Mouse (Mus musculus): ENCODE data around the gene Renbp. TPM values are rescaled to one million over a fixed set of nuclear protein-coding genes. Genes with fewer than 3 reads are reported as not detected.

Renbp gene
- polyA plus RNA-seq, 1 experiment from 2014 or later: 13.3 TPM

DNA sequence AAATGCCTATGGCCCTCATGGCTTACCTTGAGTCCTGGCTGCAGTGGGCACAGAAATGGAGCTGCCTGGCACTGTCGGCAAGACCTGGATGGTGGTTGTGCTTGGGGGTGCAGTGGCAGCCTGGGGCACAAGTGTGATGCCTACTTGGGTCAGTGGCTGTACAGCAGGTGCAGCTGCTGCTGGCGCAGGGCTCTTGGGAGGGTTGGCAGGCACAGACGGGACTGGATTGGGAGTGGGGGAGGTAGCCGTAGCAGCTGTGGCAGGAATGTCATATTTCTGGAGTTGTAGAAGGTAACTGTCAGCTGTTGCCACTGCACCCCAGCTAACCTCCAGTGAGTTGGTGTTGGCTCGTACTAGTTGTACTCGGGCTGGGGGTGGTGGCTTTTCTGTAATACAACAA lies 24.3 kb upstream of the Renbp start:
- Histone ChIP-seq H3K27ac (replicated peaks) (no peak overlapping the region), H3K4me3 (no peak overlapping the region), H3K4me1 (replicated peaks) (no peaks in the 10 kb centered on the region), H3K4me2 (no peak overlapping the region), H3K36me3 (peaks cover 41% of the 10 kb centered on the region), H3K27me3 (no peaks in the 10 kb centered on the region), H3K9ac (no peak overlapping the region), H3K9me3 (no peaks in the 10 kb centered on the region)
- 87% methylated on average over 6 of the region's 6 CpGs for WGBS
- ATAC-seq (ENCODE audit: low FRiP score, low read depth): no peak

DNA sequence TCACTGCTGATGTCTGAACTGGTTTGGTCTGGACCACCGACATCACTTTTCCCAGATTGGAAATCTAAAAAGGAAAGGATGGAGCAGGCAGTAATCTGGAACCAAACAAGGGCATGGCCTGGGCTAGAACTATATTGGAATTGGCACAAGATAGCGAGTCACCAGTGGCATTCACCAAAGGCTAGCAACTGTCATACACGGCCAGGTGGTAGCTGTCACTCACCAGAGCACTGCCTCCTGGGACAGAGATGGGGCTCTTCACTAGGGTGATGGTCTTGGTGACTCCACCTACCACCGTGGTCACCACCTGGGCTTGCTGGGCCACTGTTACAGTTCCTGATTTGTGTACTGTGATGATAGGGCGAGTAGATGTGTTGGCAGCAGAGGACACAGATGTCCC lies 22.0 kb upstream of the Renbp start:
- Histone ChIP-seq H3K27me3 (no peaks in the 10 kb centered on the region), H3K4me2 (no peak overlapping the region), H3K9me3 (no peaks in the 10 kb centered on the region), H3K27ac (replicated peaks) (no peak overlapping the region), H3K9ac (no peak overlapping the region), H3K36me3 (peaks cover 31% of the 10 kb centered on the region), H3K4me1 (replicated peaks) (no peaks in the 10 kb centered on the region), H3K4me3 (no peak overlapping the region)
- ATAC-seq (ENCODE audit: low FRiP score, low read depth): no peak
- 87% methylated on average over 5 of the region's 5 CpGs for WGBS

DNA sequence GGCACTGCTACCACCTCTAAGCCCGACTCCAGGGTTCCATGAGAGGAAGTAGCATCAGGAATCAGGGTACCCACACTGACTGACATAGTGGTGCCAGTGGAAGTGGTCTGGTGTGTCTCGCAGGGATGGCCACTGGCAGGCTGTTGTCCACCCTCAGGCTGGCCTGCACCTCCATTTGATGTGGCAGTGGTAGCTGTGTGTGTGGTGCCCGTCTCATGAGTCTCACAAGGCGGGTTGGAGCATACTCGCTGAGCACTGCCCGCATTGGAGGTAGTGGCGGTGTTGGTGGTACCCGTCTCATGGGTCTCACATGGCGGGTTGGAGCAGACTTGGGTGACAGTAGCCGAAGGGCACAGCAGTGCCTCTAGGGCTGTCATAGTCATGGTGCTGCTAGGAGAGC lies 18.7 kb upstream of the Renbp start:
- no peak overlapping the region for H3K9ac ChIP-seq
- no peak overlapping the region for H3K27ac ChIP-seq (replicated peaks)
- no peaks in the 10 kb centered on the region for H3K27me3 ChIP-seq
- no peak overlapping the region for H3K4me2 ChIP-seq
- ATAC-seq (ENCODE audit: low FRiP score, low read depth): no peak
- no peak overlapping the region for H3K4me3 ChIP-seq
- no peaks in the 10 kb centered on the region for H3K9me3 ChIP-seq
- H3K36me3 ChIP-seq: peaks cover 45% of the 10 kb centered on the region
- H3K4me1 ChIP-seq (replicated peaks): no peaks in the 10 kb centered on the region
- WGBS: 92% methylated on average over 10 of the region's 10 CpGs

DNA sequence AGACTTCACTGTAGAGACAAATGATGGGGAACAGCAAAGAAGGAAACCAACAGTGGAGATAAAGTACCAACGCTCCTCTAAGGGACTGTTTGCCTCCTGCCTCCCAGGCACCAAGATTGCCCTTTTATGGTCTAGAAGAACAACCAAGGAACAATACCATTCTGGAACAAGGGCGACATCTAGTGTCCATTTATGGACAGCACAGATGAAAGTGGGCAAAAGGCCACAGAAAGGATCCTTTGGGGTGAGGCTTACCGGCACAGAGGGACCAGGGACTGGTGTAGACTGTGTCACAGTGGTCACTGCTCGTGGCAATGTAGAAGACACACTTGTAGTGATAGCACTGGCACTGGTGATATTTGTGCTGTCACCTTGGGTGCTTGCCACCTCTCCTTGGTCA lies 18.0 kb upstream of the Renbp start:
- 0 out of 2 replicates have a peak, but pooled peaks have one; percentile 47 for ATAC-seq (ENCODE audit: low FRiP score, low read depth)
- WGBS: 23% methylated on average over 4 of the region's 4 CpGs
- peaks cover 46% of the 10 kb centered on the region for H3K36me3 ChIP-seq
- H3K4me3 ChIP-seq: no peak overlapping the region
- H3K9ac ChIP-seq: no peak overlapping the region
- no peak overlapping the region for H3K4me2 ChIP-seq
- no peaks in the 10 kb centered on the region for H3K27me3 ChIP-seq
- H3K9me3 ChIP-seq: no peaks in the 10 kb centered on the region
- no peaks in the 10 kb centered on the region for H3K4me1 ChIP-seq (replicated peaks)
- no peak overlapping the region for H3K27ac ChIP-seq (replicated peaks)

DNA sequence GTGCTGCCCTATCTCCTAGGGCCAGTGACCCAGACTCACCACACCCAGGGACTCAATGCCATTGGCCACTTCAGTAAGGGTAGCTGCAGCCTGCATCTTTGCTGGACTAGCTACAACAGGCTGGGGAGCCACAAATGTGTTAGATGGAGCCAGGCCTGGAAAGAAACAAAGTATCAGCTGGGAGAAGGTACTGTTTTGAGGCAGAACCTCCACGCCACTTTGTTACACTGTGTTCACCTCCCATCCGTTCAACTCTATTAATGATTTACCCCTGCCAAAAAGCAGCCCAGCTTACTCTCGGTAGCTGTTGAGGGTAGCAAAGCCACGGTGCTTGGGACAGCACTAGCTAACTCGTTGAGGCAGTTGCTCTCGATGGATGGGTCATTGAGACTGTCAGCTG lies 16.2 kb upstream of the Renbp start:
- no peaks in the 10 kb centered on the region for H3K9me3 ChIP-seq
- H3K4me2 ChIP-seq: no peak overlapping the region
- H3K4me3 ChIP-seq: no peak overlapping the region
- no peak for ATAC-seq (ENCODE audit: low FRiP score, low read depth)
- no peak overlapping the region for H3K9ac ChIP-seq
- WGBS: 71% methylated on average over 6 of the region's 6 CpGs
- no peak overlapping the region for H3K27ac ChIP-seq (replicated peaks)
- no peaks in the 10 kb centered on the region for H3K27me3 ChIP-seq
- H3K36me3 ChIP-seq: peaks cover 52% of the 10 kb centered on the region
- no peaks in the 10 kb centered on the region for H3K4me1 ChIP-seq (replicated peaks)

DNA sequence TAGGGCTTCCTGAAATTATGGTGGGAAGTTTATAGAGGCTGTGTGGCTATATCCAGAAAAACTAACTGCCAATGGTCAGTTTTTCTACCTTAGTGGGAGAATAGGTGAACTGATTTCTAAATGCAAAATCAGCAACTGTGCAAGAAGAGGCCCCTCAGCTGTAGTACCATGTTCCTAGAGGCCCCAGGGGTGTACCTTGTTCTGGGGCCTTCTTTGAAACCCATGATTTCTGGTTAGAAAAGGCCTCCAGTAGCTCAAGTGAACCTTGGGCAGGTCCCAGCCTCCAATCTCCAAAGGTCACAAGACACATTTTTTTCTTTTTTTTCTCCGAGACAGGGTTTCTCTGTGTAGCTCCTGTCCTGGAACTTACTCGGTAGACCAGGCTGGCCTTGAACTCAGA lies 11.6 kb upstream of the Renbp start:
- Histone ChIP-seq H3K27ac (replicated peaks) (no peak overlapping the region), H3K4me1 (replicated peaks) (no peaks in the 10 kb centered on the region), H3K9ac (no peak overlapping the region), H3K36me3 (peaks cover 42% of the 10 kb centered on the region), H3K4me2 (no peak overlapping the region), H3K9me3 (no peaks in the 10 kb centered on the region), H3K27me3 (no peaks in the 10 kb centered on the region), H3K4me3 (no peak overlapping the region)
- ATAC-seq (ENCODE audit: low FRiP score, low read depth): no peak
- WGBS: 94% methylated on average over 2 of the region's 2 CpGs

DNA sequence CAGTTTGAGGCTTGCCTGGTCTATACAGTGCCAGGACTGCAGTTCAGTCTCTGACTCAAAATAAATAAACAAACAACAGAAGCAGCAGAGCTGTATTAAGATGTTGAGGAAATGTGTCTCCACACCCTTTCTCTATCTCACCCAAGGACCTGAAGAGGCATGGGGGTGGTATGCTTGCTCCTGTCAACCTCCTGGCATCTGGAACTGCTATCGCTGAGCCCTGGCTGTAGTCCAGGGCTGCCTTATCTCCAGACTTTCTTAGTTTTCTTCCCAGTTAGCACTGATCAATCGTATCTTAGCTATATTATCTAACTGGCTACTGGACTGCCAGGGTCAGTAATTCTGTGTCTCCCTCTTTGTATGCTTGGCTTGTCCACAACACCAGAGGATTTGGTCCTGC lies 11.2 kb upstream of the Renbp start:
- peaks cover 38% of the 10 kb centered on the region for H3K36me3 ChIP-seq
- ATAC-seq (ENCODE audit: low FRiP score, low read depth): no peak

DNA sequence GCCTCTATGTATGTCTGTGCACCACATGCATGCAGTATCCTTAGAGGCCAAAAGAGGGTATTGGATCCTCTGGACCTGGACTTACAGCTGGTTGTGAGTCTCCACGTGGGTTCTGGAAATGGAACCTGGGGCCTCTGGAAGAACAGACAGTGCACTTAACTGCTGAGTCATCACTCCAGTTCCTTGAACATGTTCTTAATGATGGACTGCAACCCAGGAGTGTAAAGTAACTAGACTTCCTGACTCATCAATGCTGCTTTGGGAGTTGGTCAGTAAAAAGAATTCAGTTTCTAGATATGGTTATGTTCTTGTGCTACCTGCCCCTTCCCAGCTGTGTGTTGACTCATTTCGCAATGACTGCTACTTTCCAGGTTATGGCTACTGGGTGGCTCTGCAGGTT lies 1.2 kb upstream of the Renbp start:
- ATAC-seq (ENCODE audit: low FRiP score, low read depth): no peak
- Histone ChIP-seq H3K27ac (replicated peaks) (no peak overlapping the region), H3K27me3 (no peaks in the 10 kb centered on the region), H3K4me3 (no peak overlapping the region), H3K9me3 (no peaks in the 10 kb centered on the region), H3K9ac (no peak overlapping the region), H3K4me2 (no peak overlapping the region), H3K4me1 (replicated peaks) (no peaks in the 10 kb centered on the region), H3K36me3 (no peaks in the 10 kb centered on the region)
- WGBS: 80% methylated on average over 2 of the region's 2 CpGs

More for the DNA sequence above, 11.2 kb upstream of the Renbp start:
- H3K27me3 ChIP-seq: no peaks in the 10 kb centered on the region
- no peak overlapping the region for H3K4me3 ChIP-seq
- no peaks in the 10 kb centered on the region for H3K9me3 ChIP-seq
- WGBS: 95% methylated on average over 2 of the region's 2 CpGs
- no peaks in the 10 kb centered on the region for H3K4me1 ChIP-seq (replicated peaks)
- no peak overlapping the region for H3K9ac ChIP-seq
- H3K27ac ChIP-seq (replicated peaks): no peak overlapping the region
- no peak overlapping the region for H3K4me2 ChIP-seq

DNA sequence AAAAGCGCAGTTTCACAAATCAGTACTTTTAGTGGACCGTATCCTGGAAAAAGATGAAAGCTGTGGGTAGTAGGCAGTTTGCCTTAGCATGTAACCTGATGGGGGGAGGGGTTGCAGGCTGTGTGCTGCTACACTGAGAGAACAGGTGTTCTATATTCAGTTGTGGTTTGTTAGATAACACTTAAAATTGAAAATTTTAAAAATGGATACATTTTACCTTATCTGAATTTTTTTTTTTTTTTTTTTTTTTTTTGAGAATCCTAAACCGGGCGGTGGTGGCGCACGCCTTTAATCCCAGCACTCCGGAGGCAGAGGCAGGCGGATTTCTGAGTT lies 8.1 kb downstream of the Renbp start:
- Histone ChIP-seq H3K4me2 (peak overlapping the region; percentile 68), H3K9me3 (no peaks in the 10 kb centered on the region), H3K27ac (replicated peaks) (peak overlapping the region; percentile 83), H3K4me3 (peak overlapping the region; percentile 64), H3K4me1 (replicated peaks) (peaks cover 7% of the 10 kb centered on the region), H3K27me3 (no peaks in the 10 kb centered on the region), H3K36me3 (peaks cover 5% of the 10 kb centered on the region; the same call in 1 of the 2 replicates), H3K9ac (peak overlapping the region; percentile 53)
- 70% methylated on average over 8 of the region's 8 CpGs for WGBS
- ATAC-seq (ENCODE audit: low FRiP score, low read depth): peak; percentile 10; the same call in 1 of the 2 replicates

DNA sequence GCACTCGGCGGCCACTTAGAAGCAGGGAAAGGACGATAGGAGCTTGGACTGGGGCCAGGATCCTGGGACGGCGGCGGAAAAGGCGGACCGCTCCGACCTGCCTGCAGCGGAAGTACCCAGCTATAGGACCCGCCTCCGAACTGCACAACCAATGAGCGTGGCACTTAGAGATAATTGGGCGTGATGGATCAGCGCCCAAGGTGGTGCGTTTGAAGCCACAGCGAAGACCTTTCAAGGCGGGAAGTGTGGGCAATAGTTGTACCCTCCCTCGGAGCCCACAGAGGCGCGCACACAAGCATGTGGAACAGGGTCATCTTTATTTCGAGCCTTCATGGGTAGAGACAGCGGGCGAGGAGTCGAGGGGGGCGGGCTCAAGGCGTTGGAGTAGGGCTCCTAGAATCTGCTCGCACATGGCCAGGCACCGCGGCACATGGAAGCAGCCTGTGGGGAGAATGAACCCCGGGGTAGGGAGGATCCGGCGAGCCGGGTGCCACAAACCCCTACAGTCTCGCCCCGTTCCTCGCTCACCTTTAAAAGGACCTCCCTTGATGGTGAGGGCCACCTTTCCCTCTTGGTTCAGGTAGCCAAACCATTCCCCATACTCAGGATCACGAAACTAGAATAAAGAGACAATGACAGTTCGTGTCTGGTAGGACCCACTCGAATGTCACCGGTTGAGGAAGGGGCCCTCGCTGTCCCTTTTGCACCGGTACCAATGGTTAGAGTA lies 8.7 kb downstream of the Renbp start, which contains the start of the genes Arhgap4 and Naa10:
Gene Arhgap4, minus strand, starts transcription at position 48 of the 727 bp plus-strand sequence.
Gene Naa10, minus strand, starts transcription at position 122 of the 727 bp plus-strand sequence.
- peaks cover 5% of the 10 kb centered on the region; the same call in 1 of the 2 replicates for H3K36me3 ChIP-seq
- WGBS: 12% methylated on average over 43 of the region's 43 CpGs
- peak; percentile 98 for ATAC-seq (ENCODE audit: low FRiP score, low read depth)
- peak within 1 kb of the TSS; percentile 68 for H3K4me2 ChIP-seq
- no peaks in the 10 kb centered on the region for H3K9me3 ChIP-seq
- H3K27ac ChIP-seq (replicated peaks): peak within 1 kb of the TSS; percentile 83
- peak within 1 kb of the TSS; percentile 64 for H3K4me3 ChIP-seq
- no peaks in the 10 kb centered on the region for H3K27me3 ChIP-seq
- peak within 1 kb of the TSS; percentile 63 for H3K9ac ChIP-seq
- peaks cover 7% of the 10 kb centered on the region for H3K4me1 ChIP-seq (replicated peaks)

DNA sequence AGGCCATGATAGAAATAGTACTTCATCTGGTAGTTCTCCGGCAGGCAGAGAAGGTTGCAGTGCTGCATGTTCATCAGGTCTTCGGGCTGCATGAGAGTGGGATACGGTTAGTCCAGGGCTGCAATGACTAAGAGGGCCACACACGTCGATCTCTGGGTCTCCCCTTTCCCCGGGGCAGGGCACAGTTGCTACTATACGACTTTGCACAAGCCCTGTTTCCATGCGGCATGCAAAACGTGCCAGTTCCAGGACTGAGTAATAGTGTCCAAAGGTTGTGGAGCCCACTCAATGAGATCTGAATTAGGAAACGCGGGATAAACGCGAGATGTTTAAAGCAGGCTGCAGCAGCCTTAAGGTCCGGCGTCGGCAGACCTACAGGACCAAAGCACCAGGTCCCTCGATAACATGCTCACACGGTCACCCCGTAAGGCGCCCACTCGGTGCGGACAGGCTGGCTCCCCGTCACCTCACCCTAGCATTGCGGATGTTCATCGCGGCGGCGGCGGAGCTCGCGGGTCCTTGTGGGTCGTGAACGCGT lies 9.3 kb downstream of the Renbp start:
- Histone ChIP-seq H3K9ac (peak overlapping the region; percentile 63), H3K4me2 (peak overlapping the region; percentile 68), H3K36me3 (peaks cover 5% of the 10 kb centered on the region; the same call in 1 of the 2 replicates), H3K27me3 (no peaks in the 10 kb centered on the region), H3K4me1 (replicated peaks) (peaks cover 7% of the 10 kb centered on the region), H3K9me3 (no peaks in the 10 kb centered on the region), H3K27ac (replicated peaks) (peak overlapping the region; percentile 83), H3K4me3 (peak overlapping the region; percentile 64)
- ATAC-seq (ENCODE audit: low FRiP score, low read depth): no peak; the same call in 1 of the 2 replicates
- 14% methylated on average over 34 of the region's 34 CpGs for WGBS

DNA sequence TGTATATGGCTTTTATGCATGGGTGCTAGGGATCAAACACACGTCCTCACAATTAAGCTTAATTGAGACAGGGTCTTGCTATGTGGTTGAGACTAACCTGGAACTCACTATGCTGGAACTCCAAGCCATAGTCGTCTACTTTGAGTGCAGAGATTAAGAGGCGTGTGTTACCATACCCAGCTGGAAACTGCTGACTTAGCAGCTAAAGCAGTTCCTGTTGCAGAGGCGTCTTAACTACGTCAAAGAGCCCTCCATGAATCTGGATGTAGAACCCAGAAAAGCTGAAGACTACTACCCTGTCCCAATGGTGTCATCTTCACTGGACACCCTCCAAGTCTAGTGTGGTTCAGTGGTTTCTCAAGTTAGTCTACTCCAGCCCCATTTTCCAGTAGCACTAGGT lies 12.0 kb downstream of the Renbp start:
- 86% methylated on average over 5 of the region's 5 CpGs for WGBS
- H3K9me3 ChIP-seq: no peaks in the 10 kb centered on the region

More for the DNA sequence above, 12.0 kb downstream of the Renbp start:
- Histone ChIP-seq H3K27me3 (no peaks in the 10 kb centered on the region), H3K4me1 (replicated peaks) (peaks cover 9% of the 10 kb centered on the region), H3K27ac (replicated peaks) (no peak overlapping the region), H3K9ac (no peak overlapping the region), H3K36me3 (peaks cover 5% of the 10 kb centered on the region; the same call in 1 of the 2 replicates), H3K4me3 (no peak overlapping the region), H3K4me2 (no peak overlapping the region)
- no peak for ATAC-seq (ENCODE audit: low FRiP score, low read depth)

Data from hindbrain, embryonic 15.5 days (tissue).